Mouse (Mus musculus) layer of hippocampus, postnatal 10 days (tissue): ENCODE measurements around the gene Ssr2. TPM values are rescaled to one million over a fixed set of nuclear protein-coding genes. Genes with fewer than 3 reads are reported as not detected.
"Not testable (repeated sequence)": the region's sequence is repeated elsewhere in the genome, so short reads cannot be mapped to it uniquely, and the experiment has no call there.

Source experiments
- DNase-seq, 2 experiments: peaks; one replicate each; pipeline ENCODE4 v3.0.0; 2021; ENCODE audit warnings: low spot score in 2 of 2
- total RNA-seq, 2 experiments: library from RNA; stranded (reverse); gene quantifications; 2 replicates each; pipeline ENCODE4 v1.2.3; 2021

Ssr2 gene
- total RNA-seq, 2 experiments from 2014 or later = 123 to 129 TPM

DNA sequence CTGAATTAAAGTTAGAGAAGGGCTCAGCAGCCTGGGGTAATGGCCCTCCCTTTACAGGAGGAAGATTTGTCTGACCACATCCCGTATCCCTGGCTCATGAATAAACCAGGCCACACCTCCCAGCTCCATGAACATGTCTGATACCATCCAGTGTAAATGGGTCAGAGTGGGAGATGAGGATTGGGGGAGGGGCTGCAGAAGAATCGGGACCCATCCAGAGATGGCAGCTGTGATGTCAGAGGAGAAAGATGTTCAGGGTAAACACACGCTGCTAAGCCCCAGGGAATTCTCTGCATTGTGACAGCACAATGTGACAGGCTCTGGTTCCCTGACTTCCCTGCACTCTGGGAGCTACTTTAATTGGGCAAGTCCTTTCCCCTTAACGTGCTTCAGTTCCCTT lies 12.2 kb upstream of the Ssr2 start:
- no peak for DNase-seq

GRCm38 (mm10) chr3:88563966-88564365 lies 11.7 kb upstream of the Ssr2 start:
- DNase-seq = no peak

DNA sequence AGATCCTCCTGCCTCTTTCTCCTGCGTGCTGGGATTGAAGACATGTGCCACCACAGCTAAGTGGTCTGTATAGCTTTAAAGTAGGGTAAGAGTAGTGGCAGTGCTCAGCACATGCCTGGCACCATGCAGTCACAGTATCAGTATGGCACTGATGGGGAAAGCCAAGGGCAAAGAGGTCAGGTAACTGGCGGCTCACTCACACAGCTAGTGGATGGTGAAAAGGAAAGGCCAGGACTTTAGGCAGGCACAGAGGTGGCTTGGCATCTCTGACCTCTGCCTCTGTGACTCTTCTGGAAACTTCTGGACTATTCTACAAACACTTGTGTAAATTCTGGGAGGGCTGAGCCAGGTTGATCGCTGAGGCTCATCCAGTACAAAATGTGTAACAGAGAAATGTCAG lies 9.6 kb upstream of the Ssr2 start:
- no peak for DNase-seq

DNA sequence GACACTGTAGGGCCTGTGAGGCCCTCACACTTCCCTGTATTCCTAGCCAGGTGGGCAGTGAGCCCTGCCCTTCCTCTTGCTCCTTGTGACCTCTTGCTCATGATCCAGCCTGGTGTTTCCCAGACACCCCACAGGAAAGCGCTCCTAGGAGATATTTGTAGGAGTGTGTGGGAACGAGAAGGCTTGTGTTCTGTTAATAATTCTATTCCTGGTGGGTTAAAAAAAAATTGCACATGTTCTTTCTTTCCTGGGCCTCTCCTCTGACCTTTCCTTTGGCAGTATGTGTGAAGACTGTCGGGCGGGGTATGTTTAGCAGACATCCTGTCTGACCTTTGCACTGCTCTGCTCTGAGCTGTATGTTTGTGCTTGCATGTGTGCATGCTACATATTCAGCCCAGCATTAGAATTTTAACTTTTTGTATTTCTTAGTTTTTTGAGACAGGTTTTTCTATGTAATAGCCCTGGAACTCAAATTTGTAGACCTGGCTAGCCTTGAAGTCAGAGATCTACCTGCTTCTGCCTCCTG lies 9.1 kb upstream of the Ssr2 start:
- DNase-seq = no peak

GRCm38 (mm10) chr3:88567892-88568291 lies 7.8 kb upstream of the Ssr2 start:
- no peak for DNase-seq

DNA sequence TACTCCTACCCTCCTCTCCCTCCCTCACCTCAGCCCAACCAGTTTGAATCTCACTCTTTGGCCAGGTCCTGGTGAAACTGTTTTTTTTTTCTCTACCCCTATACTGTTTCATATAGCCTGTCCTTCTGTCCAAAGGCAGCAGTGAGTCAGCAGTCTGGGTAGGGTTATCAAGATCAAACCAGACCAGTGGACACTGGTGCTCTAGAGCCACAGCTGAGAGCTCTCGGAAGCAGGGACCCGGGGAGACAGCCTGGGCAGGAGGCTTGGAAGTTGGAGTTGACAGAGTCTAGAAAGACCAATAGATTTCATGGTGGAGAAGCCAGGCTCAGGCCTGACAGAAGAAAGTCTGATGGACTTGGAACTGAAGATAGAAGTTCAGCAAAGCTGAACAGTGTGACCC lies 7.1 kb upstream of the Ssr2 start:
- no peak for DNase-seq

GRCm38 (mm10) chr3:88569093-88569492 lies 6.6 kb upstream of the Ssr2 start:
- no peak for DNase-seq

DNA sequence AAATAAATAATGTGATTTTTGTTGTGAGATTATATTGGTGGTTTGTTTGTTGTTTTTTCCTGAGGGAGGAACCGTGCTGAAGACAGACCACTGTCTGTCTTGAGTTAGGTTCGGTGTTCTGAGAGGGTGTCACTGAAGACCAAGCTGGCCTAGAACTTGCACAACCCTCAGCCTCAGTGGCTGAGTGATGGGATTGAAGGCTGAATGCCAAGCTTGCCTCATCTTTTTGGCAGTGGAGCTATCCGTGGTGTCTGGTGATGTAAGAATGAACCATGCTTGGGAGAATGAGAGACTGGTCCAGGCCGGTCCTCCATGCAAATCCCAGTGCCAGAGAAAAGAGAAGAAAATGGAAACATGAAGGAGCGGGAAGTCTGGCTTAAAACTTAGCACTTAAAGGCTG lies 6.0 kb upstream of the Ssr2 start:
- DNase-seq = no peak

DNA sequence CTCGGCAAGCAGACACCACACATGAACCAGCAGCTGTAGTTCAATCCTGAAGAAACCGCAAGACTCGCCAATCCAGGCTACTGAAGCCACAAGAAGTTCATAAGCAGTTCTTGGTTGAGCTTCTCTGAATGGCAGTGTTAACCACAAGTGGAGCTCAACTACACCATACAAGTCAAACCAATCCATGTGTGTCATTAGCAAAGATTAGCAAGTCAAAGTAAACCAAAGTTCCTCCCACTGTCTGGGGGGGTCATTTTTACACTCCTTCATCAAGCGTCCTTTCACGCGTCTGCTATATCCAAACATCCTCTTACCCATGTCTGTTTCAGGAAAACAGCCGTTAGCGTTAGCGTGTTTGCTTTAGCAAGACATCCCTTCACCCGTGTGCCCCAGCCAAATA lies 5.3 kb upstream of the Ssr2 start:
- DNase-seq = no peak

GRCm38 (mm10) chr3:88571856-88572255 lies 3.8 kb upstream of the Ssr2 start:
- DNase-seq = no peak

GRCm38 (mm10) chr3:88572835-88573234 lies 2.8 kb upstream of the Ssr2 start:
- DNase-seq = no peak

DNA sequence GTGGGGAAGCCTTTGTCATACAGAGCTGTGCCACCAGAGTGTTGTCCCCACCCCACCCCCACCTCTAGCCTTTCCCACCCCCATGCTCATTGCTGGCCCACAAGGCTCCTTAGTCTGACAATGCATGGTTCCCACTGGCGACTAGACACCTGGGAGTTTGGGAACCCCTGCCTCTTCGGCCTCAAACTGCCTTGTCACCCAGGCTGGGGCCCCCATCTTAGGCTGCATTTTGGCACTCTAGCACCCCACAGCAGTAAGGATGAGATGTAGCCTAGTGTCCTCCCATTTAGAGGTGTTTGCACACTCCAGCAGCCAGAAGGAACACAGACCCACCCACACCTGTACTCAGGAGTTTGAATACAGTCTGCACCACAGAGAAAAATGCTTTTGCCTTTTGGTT lies 1.9 kb upstream of the Ssr2 start:
- DNase-seq = no peak

DNA sequence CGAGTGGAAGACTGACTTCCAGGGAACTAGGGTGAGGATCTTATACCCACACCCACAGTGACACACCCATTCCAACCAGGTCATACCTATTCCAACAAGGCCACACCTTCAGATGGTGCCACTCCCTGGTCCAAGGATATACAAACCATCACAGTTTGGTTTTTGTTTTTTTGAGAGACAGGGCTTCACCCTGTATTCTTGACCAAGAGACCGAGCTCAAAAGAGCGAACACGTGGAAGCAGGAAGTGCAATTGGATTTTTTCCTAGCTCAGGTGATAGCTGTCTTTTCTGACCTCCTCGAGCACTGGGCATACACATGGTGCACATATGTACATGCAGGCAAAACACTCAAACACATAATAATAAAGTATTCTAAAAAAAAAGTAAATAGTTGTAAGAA lies 2.2 kb downstream of the Ssr2 start:
- not testable (repeated sequence) for DNase-seq

GRCm38 (mm10) chr3:88578498-88579424 lies 3.1 kb downstream of the Ssr2 start:
- no peak for DNase-seq

DNA sequence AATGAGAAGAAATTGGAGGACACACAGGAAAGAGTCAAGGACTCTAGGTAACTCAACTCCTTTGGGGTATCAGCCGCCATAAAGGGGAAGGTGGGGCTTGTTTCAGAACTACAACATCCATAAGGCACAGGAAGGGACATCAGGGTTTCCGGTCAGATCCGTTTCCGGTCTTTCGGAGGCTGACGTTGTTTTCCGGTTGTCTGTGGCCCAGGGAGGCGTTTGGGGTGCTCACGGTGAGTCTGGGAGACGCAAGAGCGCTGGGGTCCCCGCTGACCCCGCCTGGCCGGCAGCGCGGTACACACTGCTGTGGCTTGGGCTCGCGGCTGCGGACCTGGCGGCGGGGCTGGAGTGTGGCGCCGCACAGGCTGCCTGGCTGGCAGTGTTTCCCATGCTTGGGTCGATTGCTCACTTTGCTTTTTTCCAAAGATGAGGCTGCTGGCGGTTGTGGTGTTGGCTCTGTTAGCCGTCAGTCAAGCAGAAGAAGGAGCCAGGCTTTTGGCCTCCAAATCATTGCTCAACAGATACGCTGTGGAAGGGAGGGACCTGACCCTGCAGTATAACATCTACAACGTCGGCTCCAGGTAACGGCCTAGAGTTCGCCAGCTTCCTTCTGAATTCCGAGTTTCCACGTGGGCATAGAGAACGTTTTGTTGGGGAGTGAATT lies 3.9 kb downstream of the Ssr2 start:
- DNase-seq = peak; percentile 78

GRCm38 (mm10) chr3:88585769-88586168 lies 10.1 kb downstream of the Ssr2 start:
- DNase-seq = no peak

DNA sequence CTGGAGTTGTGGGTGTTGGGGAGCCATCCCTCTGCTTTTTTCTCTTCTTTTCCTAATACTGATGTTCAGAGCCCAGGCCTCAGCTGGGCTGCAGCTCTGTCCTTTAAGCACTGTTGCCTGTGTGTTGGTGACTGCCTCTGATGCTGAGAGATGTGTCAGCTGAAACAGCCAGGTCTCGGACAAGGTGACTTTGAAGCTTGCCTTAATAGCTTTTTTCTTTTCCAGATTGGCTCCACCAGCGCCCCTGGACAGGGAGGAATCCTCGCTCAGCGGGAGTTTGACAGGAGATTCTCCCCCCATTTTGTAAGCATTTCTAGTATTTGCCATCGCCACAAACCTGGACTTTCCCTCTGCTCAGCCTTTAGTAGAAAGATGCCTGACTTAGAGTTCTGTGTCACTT lies 11.0 kb downstream of the Ssr2 start:
- no peak for DNase-seq

DNA sequence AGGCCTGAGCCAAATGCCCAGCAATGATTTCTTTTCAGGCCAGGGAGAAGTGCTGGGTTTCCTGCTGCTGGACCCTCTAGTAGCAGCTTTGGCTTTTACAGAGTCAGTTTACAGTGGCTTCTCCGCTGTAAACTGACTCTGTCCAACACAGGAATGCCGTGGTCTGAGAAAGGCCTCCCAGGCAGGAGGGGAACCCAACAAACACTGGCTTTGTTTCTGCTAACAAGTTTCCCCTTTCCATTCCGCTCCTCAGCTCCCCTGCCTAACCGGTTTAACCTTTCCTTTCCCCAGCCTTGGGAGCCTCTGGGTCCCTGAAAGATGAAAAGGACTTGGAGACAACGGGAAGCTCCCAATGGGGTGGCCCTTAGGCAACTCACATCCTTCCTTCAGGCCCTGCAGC lies 14.6 kb downstream of the Ssr2 start:
- no peak for DNase-seq

- no peak for DNase-seq
These were observed 15.4 kb downstream of the Ssr2 start for GRCm38 (mm10) chr3:88591044-88591443.

DNA sequence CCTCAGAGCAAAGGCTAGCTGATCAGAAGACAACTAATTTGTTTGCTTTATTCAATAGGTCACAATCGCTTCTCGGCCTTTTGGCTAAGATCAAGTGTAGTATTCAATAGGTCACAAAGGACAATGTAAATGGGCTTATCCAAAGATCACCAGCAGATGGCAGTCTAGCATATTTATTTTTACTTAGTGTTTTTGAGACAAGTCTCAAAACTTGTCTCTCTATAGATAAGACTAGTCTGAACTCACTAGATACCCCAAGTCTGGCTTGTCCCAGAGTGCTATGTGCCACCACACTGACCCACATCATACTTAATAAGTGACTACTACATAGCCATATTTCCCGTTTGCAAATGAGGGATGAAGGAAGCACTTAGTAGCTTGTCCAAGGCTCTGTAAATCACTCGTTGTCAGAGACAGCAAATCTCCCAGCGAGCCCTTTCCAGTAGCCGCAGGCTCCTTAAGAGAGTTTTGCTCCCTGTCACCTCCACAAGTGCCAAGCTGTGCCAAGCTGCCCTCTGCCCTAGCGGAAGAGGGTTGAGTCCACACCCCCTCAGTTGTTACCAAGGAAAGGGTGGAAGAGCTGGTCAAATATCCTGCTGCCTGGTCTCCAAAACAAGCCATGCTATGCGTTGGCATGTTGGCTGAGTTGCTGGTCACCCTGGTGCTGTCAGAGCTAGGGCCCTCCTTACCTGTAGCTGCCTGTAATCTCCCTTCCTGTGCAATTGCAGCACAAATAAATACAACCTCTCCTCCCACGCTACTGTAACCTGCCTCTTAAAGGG lies 16.5 kb downstream of the Ssr2 start:
- peak; percentile 40 to 41 for DNase-seq

DNA sequence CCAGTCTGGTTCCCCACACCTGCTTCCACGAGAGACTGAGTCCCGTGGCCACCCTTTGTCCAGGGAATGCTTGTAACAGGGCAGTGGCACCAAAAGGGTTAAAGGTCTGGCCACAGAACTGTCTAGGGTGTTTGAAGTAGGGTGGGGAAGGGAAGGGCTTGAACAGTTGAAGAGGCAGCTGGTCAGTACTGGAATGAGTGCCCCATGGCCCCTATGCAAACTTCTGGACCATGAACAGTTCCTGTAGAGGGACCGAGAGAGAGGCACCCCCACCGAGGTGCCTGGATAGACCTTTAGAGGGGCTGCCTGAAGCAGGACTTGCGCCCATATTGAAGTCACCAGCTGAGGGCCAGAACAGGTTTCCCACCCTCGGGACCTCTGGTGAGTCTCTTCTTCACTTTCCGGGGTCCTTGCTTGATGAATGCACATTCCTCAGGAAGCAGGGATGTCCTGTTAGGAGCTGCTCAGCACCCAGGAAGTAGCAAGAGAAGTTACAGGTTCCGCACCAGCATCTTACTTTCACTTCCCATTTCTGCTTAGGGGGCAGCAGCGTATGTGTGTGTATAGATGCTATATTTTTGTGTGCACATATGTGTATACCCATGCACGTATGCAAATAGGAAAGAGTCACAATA lies 17.4 kb downstream of the Ssr2 start:
- no peak for DNase-seq
